Mouse (Mus musculus): ENCODE data around the gene Etv6.

DNA sequence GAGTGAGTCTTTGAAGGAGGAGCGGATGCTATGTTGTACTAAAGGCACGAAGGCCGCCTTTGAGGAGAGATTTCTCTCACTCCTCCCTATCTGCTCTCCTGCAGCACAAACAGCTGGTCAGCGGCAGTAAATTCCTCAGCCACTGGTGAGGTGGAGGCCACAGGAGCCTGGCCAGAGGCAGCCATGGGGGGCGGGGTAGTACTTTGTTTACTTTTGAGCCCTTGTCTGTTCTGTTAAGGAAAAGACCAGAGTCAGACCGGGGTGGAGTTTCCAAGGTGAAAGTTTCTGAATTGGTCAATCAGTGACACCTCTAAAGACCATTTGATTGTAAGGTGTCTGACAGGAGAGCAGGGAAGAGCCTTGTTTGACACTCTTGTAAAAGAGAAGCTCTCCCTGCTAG, 3.4 kb downstream of the Etv6 start:
- no peak for TF ChIP-seq CTCF (IDR thresholded peaks at IDR 0.05; ENCODE audit: control insufficient read depth, insufficient read depth, insufficient replicate concordance, low read depth, low read length)
- no peak for TF ChIP-seq POLR2A (IDR thresholded peaks at IDR 0.05; ENCODE audit: control insufficient read depth, low read depth, low read length)

Data from testis, adult 2 months (tissue).